Mouse (Mus musculus): Measurements from ENCODE around the gene Cdc42bpg. TPM values are rescaled to one million over a fixed set of nuclear protein-coding genes. Genes with fewer than 3 reads are reported as not detected.

Cdc42bpg gene
- 1 to 10 TPM; 6.4 to 8.8 TPM for total RNA-seq (2021)
- long read RNA-seq, experiment 1, partial matches to known transcripts, result 1 of 1 reads
- long read RNA-seq, experiment 1, other reads (novel, unspliced or antisense), result 0 of 1 reads
- long read RNA-seq, experiment 2, partial matches to known transcripts, result 0 of 1 reads
- long read RNA-seq, experiment 2, other reads (novel, unspliced or antisense), result 1 of 1 reads

GRCm38 (mm10) chr19:6306137-6306551 is at the start of gene Cdc42bpg:
Gene Cdc42bpg, plus strand, starts transcription at chr19:6306456.
- peak; percentile 85 for DNase-seq (ENCODE audit: low spot score)

GRCm38 (mm10) chr19:6260428-6260827 is 45.8 kb upstream of the Cdc42bpg start:
- DNase-seq (ENCODE audit: low spot score), result no peak

GRCm38 (mm10) chr19:6260946-6261345 is 45.3 kb upstream of the Cdc42bpg start:
- DNase-seq (ENCODE audit: low spot score), result no peak

GRCm38 (mm10) chr19:6261379-6261778 is 44.9 kb upstream of the Cdc42bpg start:
- DNase-seq (ENCODE audit: low spot score), result no peak

- DNase-seq (ENCODE audit: low spot score), result peak; percentile 63
Measured at GRCm38 (mm10) chr19:6262222-6262621, 44.0 kb upstream of the Cdc42bpg start.

GRCm38 (mm10) chr19:6262839-6263433 is 43.3 kb upstream of the Cdc42bpg start:
- DNase-seq (ENCODE audit: low spot score), result no peak

GRCm38 (mm10) chr19:6264200-6264599 is 42.1 kb upstream of the Cdc42bpg start:
- DNase-seq (ENCODE audit: low spot score), result no peak

DNA sequence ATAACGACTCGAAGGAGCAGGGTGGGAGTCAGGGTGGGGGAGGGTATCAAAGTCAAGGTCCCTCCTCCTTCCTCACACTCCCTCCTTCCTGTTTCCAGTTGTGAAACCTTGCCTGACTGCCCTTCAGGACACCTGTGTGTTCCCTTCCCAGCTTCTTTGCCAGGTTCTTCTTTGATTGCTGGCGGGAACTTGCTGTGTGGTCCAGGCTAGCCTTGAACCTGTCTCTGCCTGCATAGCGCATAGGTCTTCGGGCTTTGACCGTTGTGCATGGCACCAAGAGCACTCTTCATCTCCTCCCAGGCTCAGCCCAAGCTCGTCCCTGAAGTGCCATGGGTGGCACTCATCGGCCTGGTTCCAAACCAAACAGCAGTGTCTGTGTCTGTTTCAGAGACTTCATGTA is 41.3 kb upstream of the Cdc42bpg start:
- DNase-seq (ENCODE audit: low spot score), result no peak

DNA sequence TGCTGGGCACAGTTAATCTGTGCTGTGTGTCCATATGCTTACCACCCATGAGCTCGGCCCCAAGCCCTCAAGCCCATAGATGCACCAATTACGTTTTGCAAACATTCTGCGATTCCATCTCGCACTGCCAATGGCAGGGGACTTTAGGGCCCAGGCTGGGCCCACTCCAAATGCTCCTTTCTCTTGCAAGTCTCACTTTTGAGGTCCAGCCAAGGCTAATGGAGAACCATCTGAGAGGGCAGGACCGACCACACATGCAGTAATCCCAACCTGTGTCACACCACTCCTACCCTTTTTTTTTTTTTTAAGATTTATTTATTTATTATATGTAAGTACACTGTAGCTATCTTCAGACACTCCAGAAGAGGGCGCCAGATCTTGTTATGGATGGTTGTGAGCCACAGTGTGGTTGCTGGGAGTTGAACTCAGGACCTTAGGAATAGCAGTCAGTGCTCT is 40.5 kb upstream of the Cdc42bpg start:
- no peak for DNase-seq (ENCODE audit: low spot score)

- DNase-seq (ENCODE audit: low spot score), result peak; percentile 29
Measured at GRCm38 (mm10) chr19:6267306-6268169, 38.7 kb upstream of the Cdc42bpg start.

DNA sequence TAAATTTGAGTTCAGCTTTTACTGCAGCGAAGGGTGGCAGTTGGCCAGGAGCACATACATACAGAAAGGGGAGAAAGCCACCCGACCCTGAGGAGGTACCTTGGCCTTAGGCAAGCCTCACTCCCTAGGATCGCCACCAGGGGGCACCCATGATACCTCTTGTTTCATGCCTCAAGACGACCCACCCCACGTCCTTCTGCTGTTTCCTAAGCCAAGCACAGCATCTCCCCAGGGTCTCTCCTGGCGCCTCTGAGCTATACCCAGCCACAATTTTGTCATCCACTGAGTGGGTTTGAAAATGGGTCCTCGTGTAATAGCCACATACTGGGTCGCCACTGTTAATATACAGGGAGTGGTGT is 38.1 kb upstream of the Cdc42bpg start:
- DNase-seq (ENCODE audit: low spot score), result peak; percentile 90

GRCm38 (mm10) chr19:6268670-6269132 is 37.6 kb upstream of the Cdc42bpg start:
- DNase-seq (ENCODE audit: low spot score), result peak; percentile 32

- DNase-seq (ENCODE audit: low spot score), result no peak
Measured at GRCm38 (mm10) chr19:6269798-6270475, 36.3 kb upstream of the Cdc42bpg start.

DNA sequence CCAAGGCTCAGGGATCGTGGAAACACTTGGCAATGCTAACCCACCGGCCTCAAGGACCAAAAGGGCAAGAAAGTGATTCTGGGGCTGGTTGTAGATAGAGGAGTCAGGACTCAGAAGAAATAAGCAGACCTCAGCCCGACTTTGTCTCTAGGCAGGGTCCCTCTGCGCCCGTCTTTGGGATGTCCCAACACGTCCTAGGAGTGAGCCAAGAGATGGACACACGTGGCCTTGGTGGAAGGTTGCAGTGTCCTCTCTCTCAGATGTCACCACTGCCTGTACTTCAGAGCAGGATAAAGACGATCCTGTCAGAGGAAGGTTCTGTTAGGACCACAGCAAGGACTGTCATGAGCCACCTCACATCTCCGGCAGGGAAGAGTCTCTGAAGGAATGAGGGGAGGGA is 35.6 kb upstream of the Cdc42bpg start:
- no peak for DNase-seq (ENCODE audit: low spot score)

DNA sequence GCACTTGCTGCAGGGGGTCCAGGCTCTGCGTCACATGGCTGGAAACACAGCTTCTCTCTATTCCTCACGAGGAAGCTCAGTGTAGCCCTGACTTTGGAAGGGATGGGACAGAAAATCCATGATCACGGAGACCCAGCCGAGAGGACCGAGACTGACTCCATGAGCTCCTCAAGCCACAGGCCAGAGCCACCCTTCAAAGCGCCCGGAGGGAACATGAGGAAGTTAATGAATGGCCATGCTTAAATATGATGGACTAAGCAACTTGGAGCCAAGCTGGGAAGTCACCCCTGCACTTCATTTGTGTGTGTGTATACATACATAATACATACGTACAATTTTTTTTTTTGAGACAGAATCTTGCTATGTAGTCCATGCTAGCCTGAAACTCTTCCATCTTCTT is 35.0 kb upstream of the Cdc42bpg start:
- no peak for DNase-seq (ENCODE audit: low spot score)

DNA sequence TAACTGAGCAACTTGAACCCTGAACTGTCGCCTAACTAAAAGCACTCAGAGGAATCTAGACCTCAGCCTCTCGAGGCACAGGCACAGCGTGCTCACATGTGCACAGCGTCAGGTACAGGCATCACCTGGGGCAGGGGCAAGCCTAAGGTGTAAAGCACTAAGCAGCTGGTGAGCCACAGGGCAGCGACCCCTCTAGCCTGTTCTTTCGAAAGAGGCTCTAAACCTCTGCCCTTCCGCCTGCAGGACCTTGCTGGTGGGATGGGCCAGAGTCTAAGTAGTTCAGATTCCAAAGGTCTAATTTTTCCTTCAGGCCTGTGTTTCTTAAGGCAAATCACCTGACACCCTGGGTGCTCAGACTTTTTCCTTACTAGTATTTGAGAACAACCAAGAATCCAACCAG is 34.2 kb upstream of the Cdc42bpg start:
- no peak for DNase-seq (ENCODE audit: low spot score)

DNA sequence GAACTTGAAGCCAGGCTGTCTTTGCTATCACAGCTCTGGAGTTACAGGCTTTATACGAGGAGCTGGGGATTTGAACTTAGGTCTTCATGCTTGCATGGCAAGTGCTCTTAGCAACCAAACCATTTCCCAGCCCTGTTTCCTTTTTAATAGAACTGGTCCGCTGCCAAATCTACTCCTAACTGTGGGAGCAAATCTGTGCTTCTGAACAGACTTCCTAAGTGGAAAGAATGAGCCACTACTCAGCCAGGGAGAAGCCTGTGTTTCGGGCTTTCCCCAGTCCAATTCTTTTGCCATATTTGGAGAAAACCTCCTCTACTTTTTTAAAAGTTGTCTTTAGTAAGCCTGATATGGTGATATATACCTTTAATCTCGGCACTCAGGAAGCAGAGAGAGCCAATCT is 33.5 kb upstream of the Cdc42bpg start:
- peak; percentile 50 for DNase-seq (ENCODE audit: low spot score)

GRCm38 (mm10) chr19:6273592-6273991 is 32.7 kb upstream of the Cdc42bpg start:
- DNase-seq (ENCODE audit: low spot score), result no peak

DNA sequence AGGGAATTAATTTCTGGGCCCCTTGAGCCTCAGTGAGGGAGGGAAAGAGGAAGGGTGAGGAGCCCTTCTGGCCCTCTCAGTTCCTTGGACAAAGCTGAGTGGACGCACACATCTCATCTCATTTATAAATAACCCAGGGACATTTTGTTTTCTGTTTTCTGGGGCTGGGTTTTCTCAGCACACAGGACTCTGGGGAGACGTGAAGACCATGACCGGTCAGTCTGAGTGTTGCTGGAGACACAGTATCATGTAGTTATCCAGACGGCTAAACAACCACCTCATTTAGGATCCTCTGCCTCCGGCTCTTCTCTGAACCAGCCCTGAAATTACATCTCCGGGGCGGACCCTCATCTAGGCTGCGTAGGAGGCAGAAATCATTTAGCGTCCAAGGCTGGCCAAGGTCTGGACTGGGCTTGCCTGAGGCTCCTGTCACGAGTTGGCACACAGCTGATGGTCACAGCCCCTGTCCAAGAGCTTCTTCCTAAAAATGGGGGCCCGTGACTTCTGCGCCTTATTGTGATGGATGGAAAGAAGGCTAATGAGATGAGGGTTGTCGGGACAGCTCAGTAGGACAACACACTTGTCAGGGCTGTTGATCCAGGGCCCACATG is 32.2 kb upstream of the Cdc42bpg start:
- DNase-seq (ENCODE audit: low spot score), result peak; percentile 32

DNA sequence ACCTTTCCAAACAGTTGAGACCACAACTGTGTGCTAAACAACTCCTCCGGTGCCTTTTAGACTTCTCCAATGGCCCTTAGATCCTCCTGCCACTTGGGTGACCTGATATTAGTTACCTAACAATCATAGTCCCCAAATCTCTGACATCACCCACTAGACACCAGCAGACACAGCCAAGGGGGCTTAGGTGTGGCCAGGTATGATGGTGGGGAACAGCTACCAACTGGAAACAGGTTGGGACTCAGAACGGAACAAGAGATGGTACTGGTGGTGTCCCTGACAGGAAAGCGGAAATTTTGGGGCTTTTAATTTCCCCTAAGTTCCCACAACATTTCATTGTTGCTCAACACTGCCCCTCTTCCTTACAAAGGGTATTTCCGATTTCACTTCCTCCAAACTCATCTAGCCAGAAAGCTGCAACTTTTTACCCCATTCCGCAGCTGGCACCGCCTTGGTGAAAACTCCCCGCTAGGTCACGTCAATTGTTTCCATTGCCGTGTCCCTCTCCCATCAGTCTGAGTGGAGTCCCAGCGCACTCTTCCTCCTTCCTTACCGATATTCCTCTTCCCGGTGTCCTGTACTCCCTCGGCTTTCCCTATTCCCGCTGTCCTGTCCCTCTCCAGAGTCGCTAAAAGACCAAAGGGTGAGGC is 30.4 kb upstream of the Cdc42bpg start:
- DNase-seq (ENCODE audit: low spot score), result peak; percentile 37
